Mouse (Mus musculus) lung, postnatal 10 days (tissue): ENCODE data around the gene Cct4.

Experiments
- DNase-seq: peaks from one replicate; pipeline ENCODE4 v3.0.0; 2021

Cct4 gene

GRCm38 (mm10) chr11:22985510-22985909 lies 4.8 kb upstream of the Cct4 start:
- DNase-seq = no peak

GRCm38 (mm10) chr11:22987357-22987756 lies 3.0 kb upstream of the Cct4 start:
- DNase-seq = peak; percentile 74

GRCm38 (mm10) chr11:22989786-22990185 lies 533 bp upstream of the Cct4 start:
- no peak for DNase-seq

GRCm38 (mm10) chr11:22991218-22991835 lies 1.0 kb downstream of the Cct4 start:
- DNase-seq = no peak

- no peak for DNase-seq
Observed at GRCm38 (mm10) chr11:22994271-22994670, 4.0 kb downstream of the Cct4 start.

GRCm38 (mm10) chr11:22995461-22995860 lies 5.1 kb downstream of the Cct4 start:
- no peak for DNase-seq

- no peak for DNase-seq
Observed at GRCm38 (mm10) chr11:22998308-22998707, 8.0 kb downstream of the Cct4 start.

GRCm38 (mm10) chr11:23005276-23005675 lies 15.0 kb downstream of the Cct4 start:
- no peak for DNase-seq

- no peak for DNase-seq
Observed at GRCm38 (mm10) chr11:23007166-23007480, 16.8 kb downstream of the Cct4 start.

GRCm38 (mm10) chr11:23007481-23008180 lies 17.3 kb downstream of the Cct4 start, which contains the start of gene Fam161a:
TSS of gene Fam161a (plus strand) at chr11:23007531.
- DNase-seq = peak; percentile 94

GRCm38 (mm10) chr11:23008181-23008823 lies 18.0 kb downstream of the Cct4 start:
- peak; percentile 88 for DNase-seq

- no peak for DNase-seq
Observed at GRCm38 (mm10) chr11:23008824-23009200, 18.5 kb downstream of the Cct4 start.

- DNase-seq = no peak
Observed at GRCm38 (mm10) chr11:23013096-23013495, 22.8 kb downstream of the Cct4 start.

GRCm38 (mm10) chr11:23013580-23014294 lies 23.4 kb downstream of the Cct4 start:
- no peak for DNase-seq

GRCm38 (mm10) chr11:23014996-23015395 lies 24.7 kb downstream of the Cct4 start:
- no peak for DNase-seq

GRCm38 (mm10) chr11:23017943-23018342 lies 27.6 kb downstream of the Cct4 start:
- DNase-seq = no peak

GRCm38 (mm10) chr11:23020116-23020770 lies 29.9 kb downstream of the Cct4 start:
- no peak for DNase-seq

- no peak for DNase-seq
Observed at GRCm38 (mm10) chr11:23020841-23021240, 30.5 kb downstream of the Cct4 start.

- no peak for DNase-seq
Observed at GRCm38 (mm10) chr11:23023155-23023554, 32.8 kb downstream of the Cct4 start.

- DNase-seq = no peak
Observed at GRCm38 (mm10) chr11:23024169-23024568, 33.9 kb downstream of the Cct4 start.

GRCm38 (mm10) chr11:23028957-23029356 lies 38.6 kb downstream of the Cct4 start:
- DNase-seq = no peak

- no peak for DNase-seq
Observed at GRCm38 (mm10) chr11:23029399-23029798, 39.1 kb downstream of the Cct4 start.

- DNase-seq = no peak
Observed at GRCm38 (mm10) chr11:23047252-23047651, 56.9 kb downstream of the Cct4 start.
